ENCODE assay signal across 15 mouse cellular contexts in the genomic region with DNA sequence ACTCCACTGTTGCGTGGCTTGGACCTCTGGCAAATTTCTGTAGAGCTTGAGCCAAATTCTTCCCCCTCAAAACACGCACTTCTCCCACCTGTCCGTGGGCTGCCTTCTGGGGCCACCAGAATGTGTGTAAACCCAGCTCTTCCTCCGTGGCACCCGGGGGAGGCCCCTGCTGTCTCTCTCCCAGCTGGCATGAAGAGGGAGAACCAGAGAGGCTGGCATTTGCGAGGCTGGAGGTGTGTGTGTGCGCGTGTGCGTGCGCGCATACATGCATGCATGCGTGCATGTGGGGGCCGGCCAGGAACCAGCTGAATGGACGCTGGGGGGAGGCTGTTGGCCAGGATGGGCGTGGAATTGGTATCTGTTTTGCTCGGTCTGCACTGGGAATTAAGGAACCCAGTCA. TPM values are rescaled to one million over a fixed set of nuclear protein-coding genes. Genes with fewer than 3 reads are reported as not detected.
A peak's percentile ranks its signal among the peaks of the same experiment; 100 is the strongest.
DNase-seq lines count a peak whose midpoint lies in the region; ATAC-seq lines count a peak whose summit lies in the region.
"Had no signal": no experiment of that assay in that cellular context is flagged by ENCODE, and none has a peak within 500 bp of the region (broad histone marks: within the 10 kb centered on the region; RNA-seq: fewer than 3 reads in every experiment).

No protein-coding gene starts in this region.

- WGBS in midbrain, embryonic 13.5 days = 88% methylated on average over 16 of the region's 16 CpGs
- 86% methylated on average over 16 of the region's 16 CpGs for WGBS in midbrain, embryonic 16.5 days

- H3K4me1 ChIP-seq in midbrain, embryonic 13.5 days (replicated peaks) = peaks cover 91% of the 10 kb centered on the region
- H3K4me1 ChIP-seq in midbrain, embryonic 16.5 days (ENCODE audit: control insufficient read depth, insufficient read depth, low read length) = peaks cover 75% of the 10 kb centered on the region

- no peak overlapping the region for H3K4me3 ChIP-seq in midbrain, embryonic 13.5 days (replicated peaks)
- no peak overlapping the region for H3K4me3 ChIP-seq in midbrain, embryonic 16.5 days (ENCODE audit: low read depth, low read length)
- H3K4me3 ChIP-seq: heart, embryonic 15.5 days; hindbrain, embryonic 10.5 days; midbrain, embryonic 12.5 days had no signal

- H3K4me2 ChIP-seq in midbrain, embryonic 13.5 days (replicated peaks) = peak overlapping the region; percentile 5; the same call in 1 of the 2 replicates
- no peak overlapping the region for H3K4me2 ChIP-seq in midbrain, embryonic 16.5 days (ENCODE audit: low read length)
- H3K4me2 ChIP-seq: heart, embryonic 15.5 days; midbrain, embryonic 12.5 days had no signal

- no peak overlapping the region for H3K27ac ChIP-seq in midbrain, embryonic 13.5 days
- no peak overlapping the region for H3K27ac ChIP-seq in midbrain, embryonic 16.5 days (ENCODE audit: low read length)
- H3K27ac ChIP-seq: heart, embryonic 15.5 days; hindbrain, embryonic 10.5 days; kidney, postnatal 0 days; midbrain, embryonic 12.5 days had no signal

- H3K27me3 ChIP-seq in midbrain, embryonic 13.5 days = peaks cover 29% of the 10 kb centered on the region
- no peaks in the 10 kb centered on the region for H3K27me3 ChIP-seq in midbrain, embryonic 16.5 days (ENCODE audit: control insufficient read depth, insufficient read depth, low read depth, low read length)

- no peak overlapping the region for H3K9ac ChIP-seq in midbrain, embryonic 13.5 days (replicated peaks)
- H3K9ac ChIP-seq in midbrain, embryonic 16.5 days (ENCODE audit: low read depth, low read length) = no peak overlapping the region
- H3K9ac ChIP-seq: heart, embryonic 15.5 days had no signal

- peaks cover 5% of the 10 kb centered on the region for H3K36me3 ChIP-seq in midbrain, embryonic 13.5 days
- H3K36me3 ChIP-seq in midbrain, embryonic 16.5 days (ENCODE audit: control insufficient read depth, insufficient read depth, low read length) = no peaks in the 10 kb centered on the region
- H3K36me3 ChIP-seq: heart, embryonic 15.5 days; hindbrain, embryonic 10.5 days; midbrain, embryonic 12.5 days had no signal

- H3K9me3 ChIP-seq in midbrain, embryonic 13.5 days = no peaks in the 10 kb centered on the region
- H3K9me3 ChIP-seq in midbrain, embryonic 16.5 days (replicated peaks; ENCODE audit: control insufficient read depth, low read length, poor library complexity, severe bottlenecking) = no peaks in the 10 kb centered on the region
- H3K9me3 ChIP-seq: heart, embryonic 15.5 days; hindbrain, embryonic 10.5 days; midbrain, embryonic 12.5 days had no signal

- peak; percentile 60 for DNase-seq in cerebellum, adult 11-12 months
- DNase-seq in cerebellum, adult 11 months = no peak
- no peak for DNase-seq in frontal cortex, postnatal 25 days (ENCODE audit: low spot score in 2 of 2)
- no peak for DNase-seq in thymus, postnatal 0 days (ENCODE audit: low spot score)
- DNase-seq in adrenal gland, adult 2 months = no peak
- DNase-seq: adrenal gland, postnatal 14 days; lung, adult 2 months; lung, postnatal 4 days had no signal

- peak; percentile 24; the same call in 1 of the 2 replicates for ATAC-seq in frontal cortex, adult (ENCODE audit: low TSS enrichment)
- ATAC-seq in midbrain, embryonic 13.5 days = no peak
- no peak for ATAC-seq in midbrain, embryonic 16.5 days

RNA-seq across cellular contexts. Expression of a gene that starts 4.7 kb away (rescaled TPM):
- 20.7 and 24.3 TPM in 2 replicates for polyA plus RNA-seq in midbrain, embryonic 13.5 days (2015; fragmentation: Nextera tagmentation; extraction: Ambion mirVana)
- 30.4 and 37.5 TPM in 2 replicates for polyA plus RNA-seq in midbrain, embryonic 16.5 days (2015; fragmentation: Nextera tagmentation; extraction: Ambion mirVana)
- polyA plus RNA-seq in thymus, postnatal 0 days (2015; fragmentation: Nextera tagmentation; extraction: Ambion mirVana) = 0.10 and 0.24 TPM in 2 replicates
- 10 to 100 TPM; 12.1 to 14.0 TPM for total RNA-seq in adrenal gland, adult 2 months (2021)
- polyA plus RNA-seq in adrenal gland, adult 2 months (2012; rRNA removed) = 14.3 and 18.1 TPM in 2 replicates

RNA-seq across cellular contexts. Expression of a gene that starts 24.1 kb away (rescaled TPM):
- 28.5 and 29.6 TPM in 2 replicates for polyA plus RNA-seq in midbrain, embryonic 13.5 days (2015; fragmentation: Nextera tagmentation; extraction: Ambion mirVana)
- polyA plus RNA-seq in midbrain, embryonic 16.5 days (2015; fragmentation: Nextera tagmentation; extraction: Ambion mirVana) = 91.4 and 139 TPM in 2 replicates
- 195 and 206 TPM in 2 replicates for polyA plus RNA-seq in thymus, postnatal 0 days (2015; fragmentation: Nextera tagmentation; extraction: Ambion mirVana)
- 10 to 100 TPM; 31.4 to 37.0 TPM for total RNA-seq in adrenal gland, adult 2 months (2021)
- 79.6 and 84.5 TPM in 2 replicates for polyA plus RNA-seq in adrenal gland, adult 2 months (2012; rRNA removed)

RNA-seq across cellular contexts. Expression of a gene that starts 39.0 kb away (rescaled TPM):
- polyA plus RNA-seq in midbrain, embryonic 13.5 days (2015; fragmentation: Nextera tagmentation; extraction: Ambion mirVana) = 1.9 and 2.2 TPM in 2 replicates
- 7.3 and 7.5 TPM in 2 replicates for polyA plus RNA-seq in midbrain, embryonic 16.5 days (2015; fragmentation: Nextera tagmentation; extraction: Ambion mirVana)
- polyA plus RNA-seq in thymus, postnatal 0 days (2015; fragmentation: Nextera tagmentation; extraction: Ambion mirVana) = 4.2 and 6.3 TPM in 2 replicates
- 10 to 100 TPM; 48.3 to 94.0 TPM for total RNA-seq in adrenal gland, adult 2 months (2021)
- 97.8 and 115 TPM in 2 replicates for polyA plus RNA-seq in adrenal gland, adult 2 months (2012; rRNA removed)

RNA-seq across cellular contexts. Expression of a gene that starts 59.8 kb away (rescaled TPM):
- polyA plus RNA-seq in midbrain, embryonic 13.5 days (2015; fragmentation: Nextera tagmentation; extraction: Ambion mirVana) = 120 and 128 TPM in 2 replicates
- polyA plus RNA-seq in midbrain, embryonic 16.5 days (2015; fragmentation: Nextera tagmentation; extraction: Ambion mirVana) = 95.9 and 99.5 TPM in 2 replicates
- 104 and 126 TPM in 2 replicates for polyA plus RNA-seq in thymus, postnatal 0 days (2015; fragmentation: Nextera tagmentation; extraction: Ambion mirVana)
- 100 to 1,000 TPM; 141 to 286 TPM for total RNA-seq in adrenal gland, adult 2 months (2021)
- polyA plus RNA-seq in adrenal gland, adult 2 months (2012; rRNA removed) = 346 and 350 TPM in 2 replicates

Comparison
In these comparisons a context has a peak if more than half of its experiments do, and no peak if none do; other contexts are left out.
1. RNA of a gene that starts 4.7 kb away (polyA plus RNA-seq): 30.4 to 37.5 TPM in midbrain, embryonic 16.5 days, 20.7 to 24.3 TPM in midbrain, embryonic 13.5 days and 14.3 to 18.1 TPM in adrenal gland, adult 2 months; 0.10 to 0.24 TPM in thymus, postnatal 0 days; every median in the first group is over 10 times any median in the second.
2. RNA of a gene that starts 39.0 kb away (polyA plus RNA-seq): 97.8 to 115 TPM in adrenal gland, adult 2 months; 7.3 to 7.5 TPM in midbrain, embryonic 16.5 days, 4.2 to 6.3 TPM in thymus, postnatal 0 days and 1.9 to 2.2 TPM in midbrain, embryonic 13.5 days; every median in the first group is over 10 times any median in the second.